Mouse (Mus musculus) T-cell, adult 2 months (primary cell): ENCODE data around the gene Ano7.

Experiments
- DNase-seq: peaks from one replicate; pipeline ENCODE4 v3.0.0; 2022; ENCODE audit warnings: low spot score

Ano7 gene

GRCm38 (mm10) chr1:93373665-93374064 lies at the start of gene Ano7:
Gene Ano7, plus strand, starts transcription at chr1:93373930.
- no peak for DNase-seq

GRCm38 (mm10) chr1:93323973-93324372 lies 49.8 kb upstream of the Ano7 start:
- no peak for DNase-seq

- DNase-seq: no peak
Measured at GRCm38 (mm10) chr1:93326446-93326845, 47.3 kb upstream of the Ano7 start.

GRCm38 (mm10) chr1:93334621-93335020 lies 39.1 kb upstream of the Ano7 start:
- no peak for DNase-seq

GRCm38 (mm10) chr1:93342648-93343503 lies 30.9 kb upstream of the Ano7 start, which contains the start of the genes Ppp1r7 and Pask:
Gene Ppp1r7, plus strand, starts transcription at chr1:93342854.
Gene Pask, minus strand, starts transcription at chr1:93343482.
- DNase-seq: peak; percentile 95

- DNase-seq: peak; percentile 92
Measured at GRCm38 (mm10) chr1:93343504-93344047, 30.2 kb upstream of the Ano7 start.

- no peak for DNase-seq
Measured at GRCm38 (mm10) chr1:93347176-93347575, 26.6 kb upstream of the Ano7 start.

- no peak for DNase-seq
Measured at GRCm38 (mm10) chr1:93349701-93350100, 24.0 kb upstream of the Ano7 start.

GRCm38 (mm10) chr1:93352724-93353123 lies 21.0 kb upstream of the Ano7 start:
- DNase-seq: no peak

GRCm38 (mm10) chr1:93362661-93363060 lies 11.1 kb upstream of the Ano7 start:
- DNase-seq: no peak

GRCm38 (mm10) chr1:93365641-93366040 lies 8.1 kb upstream of the Ano7 start:
- no peak for DNase-seq

- DNase-seq: no peak
Measured at GRCm38 (mm10) chr1:93377307-93377706, 3.6 kb downstream of the Ano7 start.

GRCm38 (mm10) chr1:93379117-93379516 lies 5.4 kb downstream of the Ano7 start:
- DNase-seq: no peak

GRCm38 (mm10) chr1:93387198-93387597 lies 13.5 kb downstream of the Ano7 start:
- DNase-seq: no peak

- no peak for DNase-seq
Measured at GRCm38 (mm10) chr1:93388906-93389305, 15.2 kb downstream of the Ano7 start.

GRCm38 (mm10) chr1:93401191-93402052 lies 27.7 kb downstream of the Ano7 start:
- no peak for DNase-seq

- DNase-seq: no peak
Measured at GRCm38 (mm10) chr1:93403403-93403802, 29.7 kb downstream of the Ano7 start.

- DNase-seq: no peak
Measured at GRCm38 (mm10) chr1:93432087-93432486, 58.4 kb downstream of the Ano7 start.

- no peak for DNase-seq
Measured at GRCm38 (mm10) chr1:93439321-93439720, 65.6 kb downstream of the Ano7 start.

- peak; percentile 41 for DNase-seq
Measured at GRCm38 (mm10) chr1:93444405-93445110, 70.8 kb downstream of the Ano7 start.

- peak; percentile 63 for DNase-seq
Measured at GRCm38 (mm10) chr1:93445111-93445821, 71.5 kb downstream of the Ano7 start.
